Mouse (Mus musculus): Measurements from ENCODE around the gene Tbcd.

Gene Tbcd

DNA sequence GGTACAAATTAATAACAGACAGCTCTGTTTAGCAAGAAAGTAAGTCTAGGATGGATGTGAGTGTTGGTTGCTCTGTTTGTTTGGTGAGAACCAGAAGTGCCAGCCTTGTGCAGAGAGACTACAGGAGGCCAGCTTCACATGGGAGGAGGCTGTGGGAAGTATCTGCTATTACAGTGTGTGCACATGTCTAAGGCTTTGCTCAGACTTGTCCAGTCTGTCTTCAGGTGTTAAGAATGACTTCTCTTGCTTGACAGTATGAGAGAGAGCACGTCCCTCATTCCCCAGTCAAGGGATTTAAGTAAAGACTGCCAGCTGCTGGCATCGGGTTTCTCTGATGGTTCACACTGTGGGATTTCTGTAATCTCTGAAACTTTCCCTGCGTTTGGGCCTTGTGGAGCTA is 149.7 kb downstream of the Tbcd start:
- no peak for DNase-seq

- no peak for DNase-seq
Measured at GRCm38 (mm10) chr11:121605604-121606003, 153.9 kb downstream of the Tbcd start.

DNA sequence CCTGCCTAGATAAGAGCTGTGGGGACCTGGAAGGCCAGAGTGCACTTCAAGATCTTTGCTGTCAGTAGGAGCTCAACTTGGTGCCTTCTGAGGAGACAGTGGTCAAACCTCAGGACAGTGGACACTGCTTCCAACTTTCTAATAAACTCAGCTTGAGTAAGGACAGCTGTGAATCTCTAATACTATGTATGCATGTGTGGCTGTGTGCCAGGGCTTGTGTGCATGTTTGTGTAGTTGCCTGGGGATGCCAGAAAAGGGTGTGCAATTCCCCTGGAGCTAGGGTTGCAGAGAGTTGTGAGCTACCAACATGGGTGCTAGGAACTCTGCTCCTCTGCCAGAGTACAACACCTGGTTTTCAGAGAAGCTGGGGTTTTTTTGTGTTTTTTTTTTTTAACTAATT is 159.2 kb downstream of the Tbcd start:
- DNase-seq: no peak

- no peak for DNase-seq
Measured at GRCm38 (mm10) chr11:121615961-121616485, 164.3 kb downstream of the Tbcd start.

DNA sequence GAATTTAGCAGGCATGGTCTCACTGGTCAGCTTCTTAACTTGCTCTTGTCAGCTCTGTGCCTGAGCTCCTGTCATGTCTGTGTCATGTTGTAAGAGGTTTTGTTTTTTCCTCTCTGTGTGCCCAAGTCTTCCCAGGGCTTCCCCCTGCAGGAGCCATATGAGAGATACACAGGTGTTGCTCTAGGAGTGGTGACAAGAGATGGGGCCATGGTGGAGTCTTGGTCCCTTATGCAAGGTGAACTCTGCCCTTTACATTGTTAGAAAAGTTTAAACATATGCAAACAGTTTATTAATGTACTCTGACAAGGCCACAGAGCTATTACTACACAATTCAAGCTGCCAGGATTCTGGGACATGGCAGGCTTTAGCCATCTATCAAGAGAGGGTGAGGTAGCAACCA is 164.8 kb downstream of the Tbcd start:
- DNase-seq: no peak

DNA sequence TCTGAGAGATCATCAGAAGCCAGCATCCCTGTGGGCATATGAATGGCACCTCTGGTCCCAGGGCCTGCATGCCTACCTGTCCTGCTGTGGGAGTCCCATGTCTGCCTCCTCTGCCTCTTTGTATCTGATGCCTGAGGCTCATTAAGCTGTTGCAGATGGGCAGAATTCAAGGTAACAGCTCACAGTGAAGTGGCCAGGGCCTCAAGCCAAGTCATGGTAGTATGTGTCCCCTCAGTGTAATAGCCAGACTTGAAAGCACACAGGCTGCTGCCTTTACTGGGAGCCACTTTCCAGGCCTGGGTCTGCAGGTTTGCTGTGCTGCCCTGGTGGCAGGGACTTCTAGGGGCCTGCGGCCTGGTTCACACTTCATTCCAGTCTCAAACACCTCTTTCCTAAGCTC is 165.6 kb downstream of the Tbcd start:
- no peak for DNase-seq

GRCm38 (mm10) chr11:121625007-121625406 is 173.3 kb downstream of the Tbcd start:
- DNase-seq: no peak

- DNase-seq: no peak
Measured at GRCm38 (mm10) chr11:121627521-121627920, 175.8 kb downstream of the Tbcd start.

DNA sequence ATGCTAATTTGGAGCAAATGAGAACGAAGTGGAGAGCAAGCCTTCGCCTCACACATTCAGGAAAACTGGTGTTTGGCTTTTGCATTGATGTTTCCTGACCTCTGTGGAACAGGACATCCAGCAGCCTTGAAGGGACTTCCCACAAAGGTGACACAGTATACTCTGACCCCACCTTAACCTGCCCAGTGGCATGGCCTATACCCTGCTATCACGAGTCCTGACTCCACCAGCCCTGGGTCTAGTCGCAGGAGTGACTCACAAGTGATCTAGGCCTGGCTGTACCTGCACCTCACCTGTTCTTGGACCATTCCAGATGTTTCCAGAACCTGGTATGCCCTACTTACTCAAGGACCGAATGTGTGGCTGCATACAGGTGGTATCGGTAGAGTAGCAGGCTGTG is 177.8 kb downstream of the Tbcd start:
- no peak for DNase-seq

GRCm38 (mm10) chr11:121630406-121630805 is 178.7 kb downstream of the Tbcd start:
- no peak for DNase-seq

- no peak for DNase-seq
Measured at GRCm38 (mm10) chr11:121631410-121631809, 179.7 kb downstream of the Tbcd start.

DNA sequence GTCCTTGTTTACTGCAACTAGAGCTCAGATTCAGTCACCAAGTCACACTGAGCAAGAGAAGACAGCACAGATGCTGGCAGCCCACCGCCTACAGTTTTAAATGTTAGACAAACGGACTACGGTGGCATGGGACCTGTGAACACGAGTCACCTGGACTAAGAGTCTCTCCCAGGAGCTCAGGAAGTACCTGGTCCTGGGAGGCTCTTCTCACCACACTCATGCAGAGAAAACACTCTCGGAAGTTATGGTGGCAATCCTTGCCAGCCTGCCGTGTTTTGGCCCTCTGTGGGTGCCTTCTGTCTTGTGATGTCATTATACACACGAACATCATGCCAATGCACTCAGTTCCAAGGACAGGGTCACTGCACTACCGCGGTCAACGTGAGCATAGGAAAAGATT is 184.9 kb downstream of the Tbcd start:
- no peak for DNase-seq

DNA sequence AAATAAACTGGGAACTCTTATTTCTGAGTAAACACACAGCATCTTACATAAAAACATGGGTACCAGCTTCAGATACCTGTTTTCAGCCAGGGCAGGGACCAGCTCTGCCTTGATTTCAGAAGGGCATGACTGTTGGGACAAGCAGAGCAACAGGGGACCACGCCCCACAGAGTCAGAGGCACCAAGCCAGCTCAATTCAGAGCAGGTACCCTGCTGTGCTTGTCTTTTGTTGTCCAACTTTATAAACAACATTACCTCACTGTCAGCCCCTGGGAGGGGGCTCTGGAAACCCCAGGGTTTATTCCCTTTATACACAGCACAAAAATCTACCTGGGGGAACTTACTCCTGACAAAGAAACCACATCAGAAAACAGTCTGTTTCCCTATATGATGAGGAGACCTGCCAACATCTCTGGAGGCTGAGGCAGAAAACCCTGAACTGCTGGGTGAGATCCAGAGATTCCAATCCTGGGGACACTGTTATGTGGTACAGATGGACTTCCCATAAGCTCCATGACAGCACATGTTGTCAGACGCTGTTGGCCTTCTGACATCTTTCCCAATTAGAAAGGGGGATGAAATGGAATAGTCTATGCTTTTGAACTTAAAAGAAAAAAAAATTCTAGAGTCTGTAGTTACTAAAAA is 189.9 kb downstream of the Tbcd start:
- no peak for DNase-seq

DNA sequence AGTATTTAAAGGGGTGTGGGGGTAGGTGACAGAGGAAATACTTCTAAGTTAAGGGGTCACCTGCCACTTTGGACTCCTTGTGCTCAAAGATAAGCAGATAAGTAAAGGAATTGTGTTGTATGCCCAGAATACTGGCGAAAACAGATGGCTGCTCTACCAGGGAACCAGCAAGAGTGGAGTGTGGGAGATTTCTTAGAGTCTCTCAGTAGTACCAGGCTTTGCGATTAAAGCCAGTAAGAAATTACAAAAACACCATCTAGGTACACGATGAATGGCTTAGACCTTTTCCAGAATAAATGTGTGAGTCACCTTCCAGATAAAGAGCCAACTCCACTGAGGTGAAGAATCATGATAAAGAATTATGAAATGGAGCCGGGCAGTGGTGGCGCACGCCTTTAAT is 193.6 kb downstream of the Tbcd start:
- DNase-seq: no peak

DNA sequence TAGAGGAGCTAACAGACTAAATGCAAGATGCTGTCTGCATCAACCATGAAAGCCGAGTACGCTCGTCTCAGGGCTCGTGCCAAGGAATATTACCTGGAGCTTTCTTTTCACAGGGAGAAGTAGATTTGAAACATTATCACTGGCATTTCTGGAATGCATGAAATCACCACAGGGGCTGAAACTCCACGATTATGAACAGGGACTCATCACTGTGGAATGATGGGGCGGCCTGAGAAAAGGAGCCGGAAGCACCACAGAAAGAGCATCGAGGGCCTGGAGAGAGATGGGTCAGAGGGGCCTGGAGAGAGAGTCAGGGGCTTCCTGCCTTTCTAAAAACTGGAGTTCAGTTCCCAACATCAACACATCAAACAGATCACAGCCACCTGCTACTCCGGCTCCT is 195.6 kb downstream of the Tbcd start:
- no peak for DNase-seq

DNA sequence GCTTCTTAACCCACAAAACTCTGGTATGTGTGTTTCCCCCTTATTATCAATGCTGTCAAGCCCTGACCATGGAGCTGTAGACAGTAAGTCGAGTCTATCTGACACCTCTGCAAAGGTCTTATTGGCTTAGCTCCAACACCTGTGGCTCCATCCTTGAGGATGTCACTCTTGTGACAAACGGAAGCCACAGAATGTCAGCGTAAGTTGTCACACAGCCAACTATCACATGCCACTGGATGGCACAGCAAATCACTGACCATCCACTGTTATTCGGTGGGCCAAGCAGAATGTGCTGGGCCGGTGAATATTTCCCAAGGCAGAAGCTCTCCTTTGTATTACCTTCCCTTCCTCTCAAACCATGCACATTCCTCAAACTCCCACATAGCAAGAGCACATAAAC is 196.4 kb downstream of the Tbcd start:
- DNase-seq: no peak

DNA sequence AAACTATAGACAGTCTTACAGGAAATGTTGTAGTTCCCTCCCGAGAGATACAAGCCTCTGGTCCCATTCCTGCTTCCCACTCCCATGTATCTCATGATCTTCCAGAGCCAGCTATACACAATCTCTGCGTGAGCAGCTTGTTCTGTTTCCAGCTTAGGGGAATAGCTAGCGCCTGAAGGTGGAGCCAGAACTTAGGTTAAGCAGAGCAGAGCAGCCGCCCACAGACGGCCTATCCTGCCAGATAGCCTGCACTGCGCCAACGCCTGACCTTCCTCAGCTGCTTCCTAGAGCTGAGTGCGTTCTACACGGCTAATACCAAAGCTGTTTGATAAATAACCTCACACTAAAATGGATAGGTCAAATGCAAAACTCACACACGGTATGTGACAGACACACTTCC is 198.2 kb downstream of the Tbcd start:
- no peak for DNase-seq

- DNase-seq: no peak
Measured at GRCm38 (mm10) chr11:121650668-121651067, 198.9 kb downstream of the Tbcd start.

- no peak for DNase-seq
Measured at GRCm38 (mm10) chr11:121651556-121651955, 199.8 kb downstream of the Tbcd start.

- no peak for DNase-seq
Measured at GRCm38 (mm10) chr11:121651983-121652382, 200.2 kb downstream of the Tbcd start.

- peak; percentile 91 for DNase-seq
Measured at GRCm38 (mm10) chr11:121652547-121653305, 201.0 kb downstream of the Tbcd start.

GRCm38 (mm10) chr11:121653631-121654030 is 201.9 kb downstream of the Tbcd start:
- no peak for DNase-seq

- DNase-seq: no peak
Measured at GRCm38 (mm10) chr11:121654406-121654945, 202.7 kb downstream of the Tbcd start.

DNA sequence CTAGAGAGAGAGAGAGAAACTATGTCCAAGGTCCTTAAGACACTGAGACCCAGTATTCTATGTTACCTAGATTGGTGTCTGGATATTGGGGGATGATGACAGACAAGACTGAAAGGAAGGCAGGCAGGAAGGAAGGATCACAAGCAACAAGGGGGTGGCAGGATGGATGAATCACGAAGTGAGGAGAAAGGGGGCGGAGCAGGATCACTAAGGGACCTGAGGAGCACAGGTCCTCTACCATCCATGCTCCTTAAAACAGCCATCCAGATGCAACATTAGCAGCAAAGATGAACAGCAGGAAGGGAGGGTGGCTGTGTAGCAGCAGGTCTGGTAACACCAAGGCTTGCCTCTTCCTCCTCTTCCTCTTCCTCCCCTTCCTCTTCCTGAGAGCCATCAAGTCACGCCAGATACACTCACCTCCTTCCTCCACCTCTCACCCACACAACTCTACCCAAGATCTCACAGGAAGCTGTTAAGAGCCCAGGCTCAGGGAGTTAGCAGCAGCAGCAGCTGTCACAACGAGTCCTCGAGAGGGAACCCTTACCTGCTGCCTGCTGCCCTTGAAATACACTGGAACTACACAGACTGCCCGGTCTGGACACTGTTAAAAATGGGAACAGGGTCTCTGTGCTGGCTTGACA is 203.5 kb downstream of the Tbcd start:
- peak; percentile 28 for DNase-seq
